Mouse (Mus musculus): ENCODE results near the gene Hsd11b2. TPM values are rescaled to one million over a fixed set of nuclear protein-coding genes. Genes with fewer than 3 reads are reported as not detected.

Hsd11b2 gene
- polyA plus RNA-seq, 1 experiment from 2014 or later = 2.5 TPM

DNA sequence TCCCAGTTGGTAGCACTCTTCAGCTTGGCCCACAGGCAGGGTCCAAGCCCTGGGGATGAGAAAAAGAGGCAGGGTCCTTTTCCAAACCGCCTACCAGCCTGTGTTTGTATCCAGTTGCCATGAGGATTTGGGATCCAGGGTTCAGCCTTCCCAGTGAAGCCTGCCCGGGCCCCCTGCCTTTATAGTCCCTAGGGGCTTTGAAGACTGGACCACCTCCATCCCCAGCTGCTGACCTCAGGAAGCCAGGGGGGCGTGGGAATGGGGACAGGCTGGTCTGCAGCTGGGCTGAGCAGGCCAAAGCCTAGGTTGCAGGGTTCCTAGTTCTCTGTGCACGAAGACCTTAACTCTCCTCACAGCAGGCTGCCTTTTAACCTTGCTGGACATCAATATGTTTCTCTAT lies 43.3 kb upstream of the Hsd11b2 start:
- Histone ChIP-seq H3K4me1 (peaks cover 38% of the 10 kb centered on the region), H3K36me3 (peaks cover 4% of the 10 kb centered on the region; the same call in 1 of the 2 replicates), H3K4me3 (replicated peaks) (no peak overlapping the region), H3K9ac (no peak overlapping the region), H3K4me2 (no peak overlapping the region), H3K27ac (no peak overlapping the region), H3K27me3 (replicated peaks) (0 out of 2 replicates have a peak, but pooled peaks cover 2% of the 10 kb centered on the region), H3K9me3 (no peaks in the 10 kb centered on the region)
- 69% methylated on average over 4 of the region's 4 CpGs for WGBS
- ATAC-seq (ENCODE audit: insufficient read depth, low FRiP score, low read depth) = no peak

DNA sequence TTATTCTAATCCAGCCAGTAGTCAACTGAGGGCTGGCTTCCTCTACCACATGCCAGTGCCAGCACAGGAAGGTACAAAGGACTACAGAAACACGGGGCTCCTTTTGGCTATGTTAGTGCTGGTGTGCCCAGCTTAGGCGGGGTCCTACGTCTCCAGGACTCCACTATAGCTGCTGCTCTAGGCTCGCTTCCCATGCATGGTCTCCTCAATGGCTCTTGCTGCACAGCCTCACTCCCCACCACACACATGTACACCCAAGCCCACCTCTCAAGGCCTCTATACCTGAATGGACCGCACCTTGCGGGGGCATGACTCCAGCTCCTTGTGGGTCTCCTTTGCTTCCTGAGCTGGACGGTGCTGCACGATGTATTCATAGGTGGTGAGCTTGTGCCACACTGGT lies 42.8 kb upstream of the Hsd11b2 start:
- Histone ChIP-seq H3K4me2 (no peak overlapping the region), H3K27me3 (replicated peaks) (0 out of 2 replicates have a peak, but pooled peaks cover 2% of the 10 kb centered on the region), H3K9ac (no peak overlapping the region), H3K4me1 (peaks cover 33% of the 10 kb centered on the region), H3K9me3 (no peaks in the 10 kb centered on the region), H3K4me3 (replicated peaks) (no peak overlapping the region), H3K27ac (no peak overlapping the region), H3K36me3 (peaks cover 4% of the 10 kb centered on the region; the same call in 1 of the 2 replicates)
- ATAC-seq (ENCODE audit: insufficient read depth, low FRiP score, low read depth) = no peak
- WGBS = 95% methylated on average over 8 of the region's 8 CpGs

DNA sequence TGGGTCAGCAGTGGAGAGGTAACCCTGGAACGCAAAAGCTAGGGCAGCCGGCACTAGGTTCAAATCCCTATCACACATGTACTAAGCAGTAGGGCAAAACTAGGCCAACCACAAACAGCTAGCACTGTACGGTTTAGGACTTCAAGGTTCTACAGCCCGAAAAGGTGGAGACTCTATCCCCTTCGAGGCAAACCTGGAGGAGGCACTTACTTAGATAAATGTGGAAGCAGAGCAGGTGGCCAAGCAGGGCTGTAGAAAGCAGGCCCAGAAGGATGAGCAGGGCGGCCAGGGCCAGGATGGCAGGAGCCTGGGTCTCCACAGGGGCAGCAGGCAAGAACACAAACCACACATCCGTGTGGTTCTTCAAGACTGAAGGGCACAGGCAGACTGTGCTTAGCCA lies 42.4 kb upstream of the Hsd11b2 start:
- H3K36me3 ChIP-seq = peaks cover 4% of the 10 kb centered on the region; the same call in 1 of the 2 replicates
- 89% methylated on average over 7 of the region's 7 CpGs for WGBS
- peaks cover 29% of the 10 kb centered on the region for H3K4me1 ChIP-seq
- H3K27ac ChIP-seq = no peak overlapping the region
- no peak overlapping the region for H3K4me3 ChIP-seq (replicated peaks)
- H3K27me3 ChIP-seq (replicated peaks) = 0 out of 2 replicates have a peak, but pooled peaks cover 2% of the 10 kb centered on the region
- H3K9me3 ChIP-seq = no peaks in the 10 kb centered on the region
- no peak overlapping the region for H3K4me2 ChIP-seq
- no peak for ATAC-seq (ENCODE audit: insufficient read depth, low FRiP score, low read depth)
- no peak overlapping the region for H3K9ac ChIP-seq

DNA sequence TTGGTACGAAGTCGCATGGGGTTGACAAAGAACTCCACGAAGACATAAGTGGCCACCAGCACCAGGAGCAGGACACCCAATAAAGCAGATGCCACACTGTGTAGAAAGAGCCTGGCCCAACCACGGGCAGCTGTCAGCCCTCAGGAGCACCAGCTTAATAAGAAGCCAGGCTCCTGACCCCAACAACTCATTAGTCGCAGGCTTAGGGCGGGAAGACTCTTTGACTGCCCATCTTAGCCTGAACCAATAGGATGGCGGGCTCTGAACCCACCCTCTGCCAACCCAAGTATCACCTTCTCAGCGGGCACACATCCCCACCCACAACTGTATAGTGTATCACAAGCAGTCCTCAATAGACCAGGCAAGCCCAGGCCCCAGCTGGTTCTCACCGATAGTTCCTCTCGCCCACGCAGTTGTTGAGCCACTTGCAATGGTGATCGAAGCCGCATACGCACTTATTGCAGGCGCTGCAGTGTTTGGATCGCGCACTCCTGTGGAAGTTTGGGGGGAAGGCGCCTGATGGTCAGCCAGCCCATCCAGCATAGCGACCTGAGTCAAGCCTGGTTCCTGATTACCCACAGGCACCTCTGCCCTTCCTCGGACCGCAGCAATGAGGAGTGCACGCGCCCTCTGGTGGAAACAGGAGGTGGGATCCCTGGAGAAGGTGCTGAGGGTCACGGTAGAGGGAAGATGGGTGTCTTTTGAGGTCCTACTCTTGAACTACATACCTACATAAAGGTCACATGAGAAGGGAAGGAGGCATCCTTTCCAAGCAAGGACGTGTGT lies 41.7 kb upstream of the Hsd11b2 start:
- H3K27ac ChIP-seq = no peak overlapping the region
- no peak overlapping the region for H3K4me3 ChIP-seq (replicated peaks)
- H3K4me2 ChIP-seq = no peak overlapping the region
- no peaks in the 10 kb centered on the region for H3K9me3 ChIP-seq
- ATAC-seq (ENCODE audit: insufficient read depth, low FRiP score, low read depth) = no peak
- H3K9ac ChIP-seq = no peak overlapping the region
- H3K36me3 ChIP-seq = peaks cover 4% of the 10 kb centered on the region; the same call in 1 of the 2 replicates
- 0 out of 2 replicates have a peak, but pooled peaks cover 2% of the 10 kb centered on the region for H3K27me3 ChIP-seq (replicated peaks)
- 46% methylated on average over 25 of the region's 25 CpGs for WGBS
- H3K4me1 ChIP-seq = peaks cover 25% of the 10 kb centered on the region

DNA sequence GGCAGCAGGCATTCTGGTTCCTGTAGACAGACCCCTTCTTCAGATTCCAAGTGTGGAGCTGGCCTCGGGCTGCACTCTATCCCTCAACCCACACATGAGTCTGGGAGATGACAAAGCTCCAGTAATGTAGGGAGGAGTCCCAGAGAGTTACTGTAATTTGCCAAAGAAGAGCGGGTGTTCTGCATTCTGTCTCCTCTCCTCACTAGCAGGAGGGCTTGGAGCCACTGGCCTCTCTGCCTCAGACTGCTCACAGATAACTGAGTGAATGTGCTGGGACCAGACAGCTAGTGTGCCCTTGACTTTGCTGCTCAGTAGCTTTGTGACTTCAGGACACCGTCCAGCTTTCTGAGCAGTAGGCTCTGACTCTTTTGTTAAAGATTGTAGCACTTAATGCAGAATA lies 40.8 kb upstream of the Hsd11b2 start:
- Histone ChIP-seq H3K9me3 (no peaks in the 10 kb centered on the region), H3K9ac (no peak overlapping the region), H3K4me3 (replicated peaks) (no peak overlapping the region), H3K4me2 (no peak overlapping the region), H3K27me3 (replicated peaks) (no peaks in the 10 kb centered on the region), H3K27ac (no peak overlapping the region), H3K36me3 (peaks cover 4% of the 10 kb centered on the region; the same call in 1 of the 2 replicates), H3K4me1 (peaks cover 25% of the 10 kb centered on the region)
- WGBS = 67% methylated on average over 3 of the region's 3 CpGs
- ATAC-seq (ENCODE audit: insufficient read depth, low FRiP score, low read depth) = no peak

DNA sequence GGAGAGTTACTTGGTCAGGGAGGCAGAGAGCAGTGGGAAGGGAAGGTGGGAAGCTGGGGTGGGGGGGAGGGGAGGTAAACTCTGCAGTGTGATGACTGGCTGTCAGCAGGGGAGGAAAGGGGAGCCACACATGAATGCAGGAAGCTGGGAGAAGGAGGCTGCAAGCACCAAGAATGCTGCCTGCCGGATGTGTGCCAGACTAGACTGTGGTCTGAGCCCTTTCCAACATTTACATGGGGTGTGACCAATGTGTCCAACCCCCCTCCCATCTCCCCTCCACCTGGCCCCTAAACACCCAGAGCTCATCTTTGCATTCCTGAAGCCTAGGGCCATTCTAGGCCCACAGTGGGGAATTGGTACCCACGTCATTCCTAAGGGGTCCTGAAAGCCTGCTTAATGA lies 37.5 kb upstream of the Hsd11b2 start:
- no peak for ATAC-seq (ENCODE audit: insufficient read depth, low FRiP score, low read depth)
- no peak overlapping the region for H3K4me3 ChIP-seq (replicated peaks)
- WGBS = 48% methylated on average over 2 of the region's 2 CpGs
- 0 out of 2 replicates have a peak, but pooled peaks cover 3% of the 10 kb centered on the region for H3K36me3 ChIP-seq
- H3K9ac ChIP-seq = no peak overlapping the region
- peaks cover 8% of the 10 kb centered on the region; the same call in 1 of the 2 replicates for H3K4me1 ChIP-seq
- no peaks in the 10 kb centered on the region for H3K9me3 ChIP-seq
- no peak overlapping the region for H3K4me2 ChIP-seq
- no peaks in the 10 kb centered on the region for H3K27me3 ChIP-seq (replicated peaks)
- H3K27ac ChIP-seq = no peak overlapping the region

DNA sequence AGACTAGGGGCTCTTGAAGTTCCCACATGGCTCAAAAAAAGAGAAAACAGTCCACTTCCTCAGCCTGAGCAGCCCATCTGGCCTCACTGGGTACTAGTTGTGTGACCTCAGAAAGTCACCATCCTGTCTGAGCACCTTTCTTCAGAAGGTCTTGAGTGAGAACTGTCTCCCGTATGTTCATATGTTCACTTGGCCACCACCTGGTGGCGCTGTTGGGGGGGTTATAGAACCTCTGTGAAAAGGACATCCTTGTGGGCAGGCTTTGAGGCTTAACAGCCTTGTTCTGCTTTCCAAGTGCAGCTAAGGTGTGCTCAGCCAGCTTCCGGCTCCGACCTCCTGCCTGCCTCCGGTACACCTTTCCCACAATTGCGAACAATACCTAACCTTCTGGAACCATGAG lies 37.1 kb upstream of the Hsd11b2 start:
- H3K4me3 ChIP-seq (replicated peaks) = no peak overlapping the region
- peaks cover 8% of the 10 kb centered on the region; the same call in 1 of the 2 replicates for H3K4me1 ChIP-seq
- no peak overlapping the region for H3K9ac ChIP-seq
- no peaks in the 10 kb centered on the region for H3K27me3 ChIP-seq (replicated peaks)
- no peak for ATAC-seq (ENCODE audit: insufficient read depth, low FRiP score, low read depth)
- H3K4me2 ChIP-seq = no peak overlapping the region
- WGBS = 72% methylated on average over 6 of the region's 6 CpGs
- H3K9me3 ChIP-seq = no peaks in the 10 kb centered on the region
- H3K27ac ChIP-seq = no peak overlapping the region
- 0 out of 2 replicates have a peak, but pooled peaks cover 3% of the 10 kb centered on the region for H3K36me3 ChIP-seq

DNA sequence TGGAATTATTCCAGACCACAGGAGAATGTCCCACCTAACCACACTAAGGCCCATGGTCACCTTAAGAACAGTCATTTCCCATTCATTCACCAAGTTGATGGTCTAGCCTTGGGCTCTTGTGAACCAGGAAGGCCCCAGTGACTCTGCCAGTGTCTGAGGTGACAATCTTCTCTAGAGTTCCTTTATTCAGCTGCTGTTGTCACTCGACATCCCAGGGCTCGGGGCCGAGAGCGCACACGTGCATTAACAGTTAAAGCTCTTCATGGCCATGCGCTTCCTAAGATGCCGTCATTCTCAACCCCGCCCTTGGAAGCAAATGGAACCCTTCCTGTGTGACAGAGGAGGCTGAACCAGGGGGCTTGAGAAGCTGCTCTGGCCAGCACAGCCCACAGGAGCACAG lies 36.4 kb upstream of the Hsd11b2 start:
- Histone ChIP-seq H3K36me3 (0 out of 2 replicates have a peak, but pooled peaks cover 3% of the 10 kb centered on the region), H3K27ac (no peak overlapping the region), H3K4me1 (0 out of 2 replicates have a peak, but pooled peaks cover 5% of the 10 kb centered on the region), H3K27me3 (replicated peaks) (no peaks in the 10 kb centered on the region), H3K4me2 (no peak overlapping the region), H3K9ac (no peak overlapping the region), H3K9me3 (no peaks in the 10 kb centered on the region), H3K4me3 (replicated peaks) (no peak overlapping the region)
- WGBS = 85% methylated on average over 8 of the region's 8 CpGs
- no peak for ATAC-seq (ENCODE audit: insufficient read depth, low FRiP score, low read depth)

DNA sequence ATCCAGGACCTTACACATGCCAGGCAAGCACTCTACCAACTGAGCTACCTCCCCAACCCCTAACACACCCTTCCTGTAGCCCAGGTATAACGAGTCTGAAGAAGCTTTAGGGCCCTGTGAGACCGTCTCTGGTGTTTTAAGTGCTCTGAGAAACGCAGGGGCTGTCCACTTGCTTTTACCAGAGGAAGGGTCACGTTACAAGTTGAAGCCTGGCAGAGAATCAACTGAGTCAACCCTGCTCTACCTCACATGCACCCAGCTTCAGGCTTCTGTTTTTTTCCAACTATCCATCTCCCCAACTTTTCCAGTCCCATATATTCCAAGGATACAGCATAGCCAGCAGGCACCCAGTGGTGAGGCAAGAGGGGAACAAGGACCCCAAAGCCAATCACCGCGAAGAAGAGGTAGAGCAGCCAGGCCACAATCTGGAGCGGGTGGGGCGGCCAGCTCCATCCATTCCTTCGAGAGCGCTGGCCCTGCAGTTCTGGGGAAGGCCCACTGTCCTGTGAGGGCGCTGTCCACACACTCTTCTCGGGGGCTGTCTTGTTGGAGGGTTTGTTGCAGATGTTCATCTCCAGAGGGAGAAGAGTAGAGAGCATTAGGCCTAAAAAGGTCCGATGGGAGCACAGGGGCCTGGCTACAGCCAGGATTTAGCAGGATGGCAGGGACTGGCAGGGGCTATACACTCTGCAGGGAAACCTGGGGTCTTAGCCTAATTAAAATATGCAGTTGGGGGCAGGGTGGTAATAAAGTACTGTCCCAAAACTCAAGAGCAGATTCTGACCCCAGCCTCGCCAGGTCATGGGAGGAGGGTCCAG lies 35.1 kb upstream of the Hsd11b2 start:
- 50% methylated on average over 14 of the region's 14 CpGs for WGBS
- Histone ChIP-seq H3K4me2 (no peak overlapping the region), H3K27me3 (replicated peaks) (no peaks in the 10 kb centered on the region), H3K4me3 (replicated peaks) (no peak overlapping the region), H3K36me3 (0 out of 2 replicates have a peak, but pooled peaks cover 3% of the 10 kb centered on the region), H3K9me3 (no peaks in the 10 kb centered on the region), H3K27ac (no peak overlapping the region), H3K4me1 (0 out of 2 replicates have a peak, but pooled peaks cover 2% of the 10 kb centered on the region), H3K9ac (no peak overlapping the region)
- 0 out of 2 replicates have a peak, but pooled peaks have one; percentile 26 for ATAC-seq (ENCODE audit: insufficient read depth, low FRiP score, low read depth)

DNA sequence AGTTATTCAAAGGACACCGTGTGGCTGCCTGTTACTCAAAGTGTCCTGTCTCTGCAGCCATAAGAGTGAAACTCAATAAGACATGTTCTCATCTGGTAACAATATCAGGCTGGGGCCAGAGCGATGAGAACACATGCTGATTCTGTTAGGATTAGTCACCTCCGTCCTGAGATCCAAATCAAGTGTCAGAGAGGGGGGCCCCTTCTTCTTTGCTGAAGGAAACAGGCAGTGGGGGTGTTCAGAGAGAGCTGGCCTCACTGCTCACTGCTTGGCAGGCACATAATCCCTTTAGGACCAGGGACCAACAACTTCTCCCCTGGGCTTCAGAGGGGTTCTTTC lies 34.6 kb upstream of the Hsd11b2 start:
- Histone ChIP-seq H3K9me3 (no peaks in the 10 kb centered on the region), H3K4me1 (0 out of 2 replicates have a peak, but pooled peaks cover 2% of the 10 kb centered on the region), H3K9ac (no peak overlapping the region), H3K4me2 (no peak overlapping the region), H3K27me3 (replicated peaks) (no peaks in the 10 kb centered on the region), H3K4me3 (replicated peaks) (no peak overlapping the region), H3K27ac (no peak overlapping the region), H3K36me3 (0 out of 2 replicates have a peak, but pooled peaks cover 3% of the 10 kb centered on the region)
- 63% methylated on average over 3 of the region's 3 CpGs for WGBS
- no peak for ATAC-seq (ENCODE audit: insufficient read depth, low FRiP score, low read depth)

DNA sequence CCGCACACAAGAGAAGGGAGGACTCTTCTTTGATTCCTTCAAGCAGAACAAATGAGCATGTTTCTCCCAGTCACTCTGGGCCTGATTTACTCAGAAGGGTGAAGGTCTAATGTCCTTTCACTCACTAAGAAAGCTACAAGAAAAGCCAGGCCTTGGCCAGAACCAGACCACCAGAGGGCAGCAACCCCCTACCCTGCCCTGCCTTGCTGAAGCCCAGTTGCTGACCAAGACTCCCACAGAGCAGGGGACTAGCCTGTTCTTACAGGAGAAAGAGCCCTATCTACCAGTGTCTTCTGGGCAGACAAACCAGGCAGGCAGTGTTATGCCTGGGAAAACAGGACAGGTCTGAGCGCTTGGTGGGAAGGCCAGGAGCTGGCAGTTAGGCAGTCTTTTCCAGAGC lies 34.2 kb upstream of the Hsd11b2 start:
- Histone ChIP-seq H3K9me3 (no peaks in the 10 kb centered on the region), H3K36me3 (0 out of 2 replicates have a peak, but pooled peaks cover 3% of the 10 kb centered on the region), H3K9ac (no peak overlapping the region), H3K27ac (no peak overlapping the region), H3K27me3 (replicated peaks) (no peaks in the 10 kb centered on the region), H3K4me2 (no peak overlapping the region), H3K4me1 (0 out of 2 replicates have a peak, but pooled peaks cover 2% of the 10 kb centered on the region), H3K4me3 (replicated peaks) (no peak overlapping the region)
- WGBS = 37% methylated on average over 2 of the region's 2 CpGs
- ATAC-seq (ENCODE audit: insufficient read depth, low FRiP score, low read depth) = no peak

DNA sequence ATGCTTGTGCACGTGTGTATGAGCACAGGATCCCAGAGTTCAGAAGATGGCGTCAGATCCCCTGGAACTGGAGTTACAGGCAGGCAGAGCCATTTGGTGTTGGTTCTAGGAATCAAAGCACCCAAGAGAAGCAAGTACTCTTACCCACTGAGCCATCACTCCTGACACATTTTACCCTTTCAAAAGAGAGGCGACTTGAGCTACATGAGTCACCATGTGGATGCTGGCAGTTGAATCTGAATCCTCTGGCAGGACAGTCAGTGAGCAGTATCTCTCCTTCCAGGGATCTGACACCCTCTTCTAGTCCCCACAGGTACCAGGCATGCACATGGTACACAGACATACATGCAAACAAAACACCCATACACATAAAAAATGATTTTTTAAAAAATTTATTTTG lies 30.5 kb upstream of the Hsd11b2 start:
- H3K4me2 ChIP-seq = no peak overlapping the region
- no peak overlapping the region for H3K9ac ChIP-seq
- no peaks in the 10 kb centered on the region for H3K9me3 ChIP-seq
- no peak overlapping the region for H3K4me3 ChIP-seq (replicated peaks)
- no peaks in the 10 kb centered on the region for H3K4me1 ChIP-seq
- WGBS = 71% methylated on average over 3 of the region's 3 CpGs
- no peak for ATAC-seq (ENCODE audit: insufficient read depth, low FRiP score, low read depth)
- 0 out of 2 replicates have a peak, but pooled peaks cover 1% of the 10 kb centered on the region for H3K36me3 ChIP-seq
- H3K27me3 ChIP-seq (replicated peaks) = no peaks in the 10 kb centered on the region
- no peak overlapping the region for H3K27ac ChIP-seq

Measured in stomach, embryonic 15.5 days (tissue).